Mouse (Mus musculus) liver, embryonic 14.5 days (tissue): ENCODE results near the gene Cnpy2. TPM values are rescaled to one million over a fixed set of nuclear protein-coding genes. Genes with fewer than 3 reads are reported as not detected.

Experiments
- ATAC-seq: fragments of 200-750 bp; cut with Nextera tagmentation; 2 replicates; pipeline ENCODE4 v1.8.0; 2017; ENCODE audit warnings: moderate number of reproducible peaks, mild to moderate bottlenecking, moderate library complexity; ENCODE audit not compliant: insufficient read depth
- DNase-seq, 3 experiments: peaks; one replicate each; pipeline ENCODE4 v3.0.0-alpha.2; 2012 to 2013; ENCODE audit warnings: low read depth in 3 of 3, low spot score in 3 of 3
- H3K27ac ChIP-seq: fragments of 300-500 bp; sonication (generic); 2 replicates; pipeline ENCODE4 v1.5.1; 2014; ENCODE audit warnings: moderate library complexity, mild to moderate bottlenecking, control low read depth, inconsistent platforms
- H3K27me3 ChIP-seq: fragments of 300-500 bp; sonication (generic); 2 replicates; pipeline ENCODE4 v1.6.1; 2014; ENCODE audit warnings: mild to moderate bottlenecking, low read length, moderate library complexity; ENCODE audit not compliant: control insufficient read depth, insufficient read depth
- H3K36me3 ChIP-seq: fragments of 300-500 bp; sonication (generic); replicated peaks from 2 replicates; pipeline ENCODE4 v1.6.1; 2014; ENCODE audit warnings: low read depth; ENCODE audit not compliant: control insufficient read depth, insufficient read depth
- H3K4me1 ChIP-seq, 2 experiments: fragments of 200-500 bp in 1 of 2; fragments of 300-500 bp in 1 of 2; sonication (generic) in 1 of 2; replicated peaks; 2 replicates each; pipeline ENCODE4 v1.6.1; 2012 to 2014; ENCODE audit warnings: antibody characterized with exemption in 1 of 2, inconsistent platforms in 1 of 2, low read length in 1 of 2; ENCODE audit not compliant: control insufficient read depth in 2 of 2, insufficient read depth in 2 of 2
- H3K4me2 ChIP-seq: fragments of 300-500 bp; sonication (generic); 2 replicates; pipeline ENCODE4 v1.6.1; 2014; ENCODE audit warnings: low read depth, mild to moderate bottlenecking, control low read depth, moderate library complexity
- H3K4me3 ChIP-seq, 2 experiments: fragments of 200-500 bp in 1 of 2; fragments of 300-500 bp in 1 of 2; sonication (generic) in 1 of 2; 2 replicates each; pipeline ENCODE4 v1.5.1; 2012 to 2014; ENCODE audit warnings: low read depth in 2 of 2, low read length in 2 of 2, mild to moderate bottlenecking in 2 of 2, control low read depth in 1 of 2, inconsistent platforms in 1 of 2, moderate library complexity in 1 of 2; ENCODE audit not compliant: insufficient read depth in 1 of 2
- H3K9ac ChIP-seq: fragments of 300-500 bp; sonication (generic); replicated peaks from 2 replicates; pipeline ENCODE4 v1.6.1; 2014; ENCODE audit warnings: mild to moderate bottlenecking, control low read depth, moderate library complexity
- H3K9me3 ChIP-seq: fragments of 300-500 bp; sonication (generic); 2 replicates; pipeline ENCODE4 v1.6.1; 2016; ENCODE audit warnings: low read length, mixed read lengths; ENCODE audit not compliant: control insufficient read depth
- CTCF ChIP-seq: IDR thresholded peaks from 2 replicates; pipeline ENCODE4 v1.5.1; 2016; ENCODE audit warnings: antibody characterized with exemption, low read depth, control low read depth
- EP300 ChIP-seq: IDR thresholded peaks from 2 replicates; pipeline ENCODE4 v1.6.1; 2016; ENCODE audit warnings: antibody characterized with exemption, low read depth
- WGBS: fragments of 180-500 bp; shearing (Covaris S2); extraction: QIAGEN DNeasy Blood & Tissue Kit; methylation state at CpG from one replicate; pipeline ENCODE4 v1.1.7; 2014; ENCODE audit not compliant: insufficient replicate concordance; 5-methylcytosine and 5-hydroxymethylcytosine counted together
- polyA plus RNA-seq, 2 experiments: library from polyadenylated mRNA; depleted of rRNA in 1 of 2; stranded (reverse) in 1 of 2; unstranded in 1 of 2; fragments of >200 nt; fragmentation: Nextera tagmentation in 1 of 2; extraction: Ambion mirVana in 1 of 2; gene quantifications; 2 replicates each; pipeline versions ENCODE4 v1.2.1 to v1.2.3; 2012 to 2014

Gene Cnpy2
- polyA plus RNA-seq, 2 experiments = 38.8 to 92.7 TPM

GRCm38 (mm10) chr10:128302785-128303125 is 19.5 kb upstream of the Cnpy2 start:
- Histone ChIP-seq H3K4me1 (peaks cover 7 to 13% of the 10 kb centered on the region in 2 experiments), H3K36me3 (no peaks in the 10 kb centered on the region), H3K27ac (peak overlapping the region; percentile 83), H3K4me2 (peak overlapping the region; percentile 79), H3K9me3 (no peaks in the 10 kb centered on the region), H3K27me3 (no peaks in the 10 kb centered on the region), H3K4me3 (peak overlapping the region; percentile 72 to 92), H3K9ac (peak overlapping the region; percentile 96)
- peak; percentile 26 for ATAC-seq
- WGBS = 1% methylated on average over 9 of the region's 9 CpGs
- TF ChIP-seq CTCF (no peak), EP300 (no peak)
- no peak for DNase-seq

GRCm38 (mm10) chr10:128303126-128304021 is 18.9 kb upstream of the Cnpy2 start, which contains the start of gene Pan2:
Pan2 (plus strand) TSS chr10:128303335.
- DNase-seq (peak; percentile 99), ATAC-seq (peak; percentile 99)
- Histone ChIP-seq H3K4me2 (peak within 1 kb of the TSS; percentile 94), H3K27me3 (no peaks in the 10 kb centered on the region), H3K27ac (peak within 1 kb of the TSS; percentile 83), H3K4me1 (peaks cover 7 to 13% of the 10 kb centered on the region in 2 experiments), H3K9me3 (no peaks in the 10 kb centered on the region), H3K36me3 (no peaks in the 10 kb centered on the region; the same call in 1 of the 2 replicates), H3K4me3 (peak within 1 kb of the TSS; percentile 72 to 98), H3K9ac (peak within 1 kb of the TSS; percentile 96)
- TF ChIP-seq EP300 = peak; percentile 82
- TF ChIP-seq CTCF = no peak
- WGBS = under 1% methylated on average over 37 of the region's 37 CpGs

- no peak for TF ChIP-seq CTCF
- TF ChIP-seq EP300 = no peak
- no peak overlapping the region for H3K27ac ChIP-seq
- ATAC-seq (no peak), DNase-seq (no peak)
- no peaks in the 10 kb centered on the region for H3K27me3 ChIP-seq
- H3K36me3 ChIP-seq = peaks cover 16% of the 10 kb centered on the region
- H3K4me1 ChIP-seq = no peaks in the 10 kb centered on the region
- H3K9me3 ChIP-seq = no peaks in the 10 kb centered on the region
- H3K9ac ChIP-seq = no peak overlapping the region
- 86% methylated on average over 7 of the region's 7 CpGs for WGBS
- H3K4me3 ChIP-seq = no peak overlapping the region
- H3K4me2 ChIP-seq = no peak overlapping the region
Observed at GRCm38 (mm10) chr10:128309654-128310053, 12.6 kb upstream of the Cnpy2 start.

GRCm38 (mm10) chr10:128310177-128310576 is 12.1 kb upstream of the Cnpy2 start:
- Histone ChIP-seq H3K4me2 (no peak overlapping the region), H3K27me3 (no peaks in the 10 kb centered on the region), H3K4me3 (no peak overlapping the region), H3K36me3 (peaks cover 16% of the 10 kb centered on the region), H3K27ac (no peak overlapping the region), H3K9me3 (no peaks in the 10 kb centered on the region), H3K4me1 (no peaks in the 10 kb centered on the region), H3K9ac (no peak overlapping the region)
- DNase-seq (no peak), ATAC-seq (no peak)
- no peak for TF ChIP-seq EP300
- TF ChIP-seq CTCF = no peak
- 81% methylated on average over 11 of the region's 11 CpGs for WGBS

- Histone ChIP-seq H3K27me3 (no peaks in the 10 kb centered on the region), H3K36me3 (peaks cover 19% of the 10 kb centered on the region), H3K9me3 (no peaks in the 10 kb centered on the region), H3K4me1 (no peaks in the 10 kb centered on the region), H3K4me2 (no peak overlapping the region), H3K27ac (no peak overlapping the region), H3K9ac (no peak overlapping the region), H3K4me3 (no peak overlapping the region)
- ATAC-seq (no peak), DNase-seq (no peak)
- TF ChIP-seq CTCF (no peak), EP300 (no peak)
- WGBS = 54% methylated on average over 4 of the region's 4 CpGs
Observed at GRCm38 (mm10) chr10:128310902-128311301, 11.4 kb upstream of the Cnpy2 start.
